Mouse (Mus musculus): ENCODE data around the gene Zbtb25. TPM values are rescaled to one million over a fixed set of nuclear protein-coding genes. Genes with fewer than 3 reads are reported as not detected.

The Zbtb25 gene
- polyA plus RNA-seq, 2 experiments from 2014 or later = 12.1 to 15.0 TPM

DNA sequence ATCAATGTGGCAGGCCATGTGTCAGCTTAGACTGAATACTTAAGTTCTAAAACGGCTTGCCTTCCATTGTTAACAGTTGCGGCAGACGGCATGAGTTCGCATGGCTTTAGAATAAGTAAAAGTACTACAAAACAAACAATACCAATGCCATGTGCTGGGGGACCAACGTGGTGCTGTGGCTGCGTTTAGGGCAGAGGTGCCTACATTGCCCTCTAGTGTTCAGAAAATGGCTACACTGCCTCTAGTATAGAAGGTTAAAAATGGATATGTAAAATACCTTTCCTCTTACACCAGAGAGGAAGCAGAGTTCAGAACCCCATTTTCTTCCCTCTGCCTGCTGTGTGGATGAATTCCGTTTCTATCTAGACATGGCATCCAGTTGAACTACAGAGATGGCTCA is 7.2 kb upstream of the Zbtb25 start:
- peak; percentile 72 for ATAC-seq

DNA sequence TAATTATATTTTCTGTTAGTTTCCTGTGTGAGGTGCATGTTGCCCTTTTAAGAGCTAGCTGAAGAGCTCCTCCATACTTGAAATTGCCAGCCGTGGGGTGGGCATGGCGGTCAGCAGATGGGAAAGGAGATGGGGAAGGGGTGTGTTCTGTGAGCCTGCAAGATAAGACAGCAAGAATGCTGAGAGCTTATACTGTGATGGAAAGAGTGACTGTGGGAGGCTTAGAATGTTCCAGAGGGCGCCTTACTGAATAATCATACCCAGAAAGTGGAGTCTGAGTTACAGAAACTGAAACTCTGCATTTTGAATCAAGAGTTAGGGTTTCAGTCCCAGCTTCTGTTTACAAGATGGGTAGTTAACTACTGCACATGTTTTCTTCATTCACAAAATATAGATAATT is 6.1 kb upstream of the Zbtb25 start:
- peak; percentile 30 for ATAC-seq

DNA sequence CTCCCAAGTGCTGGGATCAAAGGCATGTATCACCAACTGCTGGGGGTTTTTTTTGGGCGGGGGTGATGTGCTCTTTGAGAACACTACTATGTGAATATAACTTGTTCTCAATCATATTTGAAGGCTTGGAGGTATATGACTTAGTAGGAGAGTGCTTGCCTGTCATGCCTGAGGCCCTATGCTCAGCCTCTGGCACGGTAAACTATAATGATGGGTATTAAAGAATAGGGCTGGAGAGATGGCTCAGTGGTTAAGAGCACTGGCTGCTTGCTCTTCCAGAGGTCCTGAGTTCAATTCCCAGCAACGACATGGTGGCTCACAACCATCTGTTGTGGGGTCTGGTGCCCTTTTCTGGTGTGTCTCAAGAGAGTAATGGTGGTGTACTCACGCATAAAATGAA is 5.5 kb upstream of the Zbtb25 start:
- no peak for ATAC-seq

DNA sequence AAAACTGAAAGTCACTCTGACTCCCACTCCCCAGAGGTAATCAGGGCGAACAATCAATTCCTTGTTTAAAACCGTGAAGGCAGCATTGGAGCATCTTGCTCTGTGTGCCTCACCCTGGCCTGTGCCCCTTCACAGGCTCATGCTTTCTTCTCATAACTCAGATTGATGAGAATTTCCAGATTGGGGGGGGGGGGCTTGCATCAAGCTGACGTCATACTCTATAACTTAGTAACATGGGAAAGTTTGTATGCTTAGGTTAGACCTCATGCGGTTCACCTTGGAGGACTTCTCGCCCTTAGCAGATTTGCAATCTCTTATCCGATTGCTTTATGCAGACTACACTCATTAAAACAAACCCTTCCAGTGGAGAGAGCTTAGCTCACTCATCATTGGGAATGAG is 4.6 kb upstream of the Zbtb25 start:
- peak; percentile 1 for ATAC-seq

DNA sequence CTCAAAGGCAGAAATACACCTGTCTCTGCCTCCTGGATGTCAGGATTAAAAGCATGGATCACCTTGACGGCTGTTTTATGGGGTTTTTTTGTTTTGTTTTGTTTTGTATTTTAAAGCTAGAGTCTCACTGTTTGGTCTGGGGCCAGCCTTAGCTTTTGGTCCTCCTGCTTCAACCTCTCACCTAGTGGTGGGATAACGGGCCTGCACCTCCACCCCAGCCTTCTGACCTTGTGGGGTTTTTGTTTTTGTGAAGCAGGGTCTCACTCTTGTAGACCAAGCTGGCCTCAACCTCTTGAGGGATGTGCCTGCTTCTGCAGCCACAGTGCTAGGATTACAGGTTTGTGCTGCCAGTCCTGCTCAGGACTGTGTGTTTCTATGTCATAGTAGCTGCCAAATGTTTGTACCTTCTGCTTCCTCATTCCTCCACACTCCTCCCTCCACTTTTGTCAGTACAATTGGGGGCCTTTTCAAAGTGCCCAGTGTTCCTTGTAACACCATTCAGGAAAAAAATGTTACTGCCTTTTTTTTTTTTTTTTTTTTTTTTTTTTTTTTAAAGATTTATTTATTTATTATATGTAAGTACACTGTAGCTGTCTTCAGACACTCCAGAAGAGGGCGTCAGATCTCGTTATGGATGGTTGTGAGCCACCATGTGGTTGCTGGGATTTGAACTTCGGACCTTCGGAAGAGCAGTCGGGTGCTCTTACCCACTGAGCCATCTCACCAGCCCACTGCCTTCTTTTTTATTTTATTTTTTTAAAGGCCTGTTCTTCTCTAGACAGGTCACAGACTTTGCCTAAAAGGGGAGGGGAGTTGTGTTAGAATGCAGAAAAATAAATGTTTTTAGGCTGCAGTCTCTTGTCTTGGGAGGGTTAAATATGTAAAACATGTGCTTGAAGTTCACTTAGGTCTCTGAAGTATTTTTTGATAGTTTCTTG is 3.7 kb upstream of the Zbtb25 start:
- ATAC-seq = no peak

DNA sequence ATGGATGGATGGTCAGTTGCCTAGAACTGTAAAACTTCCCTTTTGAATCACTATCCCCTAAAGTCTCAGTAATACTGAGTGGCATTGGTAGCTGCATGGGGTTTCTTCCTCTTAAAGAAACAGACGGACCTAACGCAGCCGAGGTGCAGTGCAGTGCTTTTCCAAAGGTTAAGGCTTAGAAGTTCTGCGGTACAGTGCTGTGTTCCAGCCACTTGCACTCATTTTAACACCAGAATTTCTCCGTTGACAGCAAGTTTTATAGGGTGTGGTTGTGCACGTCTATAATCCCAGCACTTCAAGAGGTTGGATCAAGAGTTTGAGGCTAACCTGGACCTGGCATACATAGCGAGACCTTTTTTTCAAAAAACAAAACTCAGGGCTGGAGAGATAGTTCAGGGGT is 2.6 kb upstream of the Zbtb25 start:
- ATAC-seq = no peak

DNA sequence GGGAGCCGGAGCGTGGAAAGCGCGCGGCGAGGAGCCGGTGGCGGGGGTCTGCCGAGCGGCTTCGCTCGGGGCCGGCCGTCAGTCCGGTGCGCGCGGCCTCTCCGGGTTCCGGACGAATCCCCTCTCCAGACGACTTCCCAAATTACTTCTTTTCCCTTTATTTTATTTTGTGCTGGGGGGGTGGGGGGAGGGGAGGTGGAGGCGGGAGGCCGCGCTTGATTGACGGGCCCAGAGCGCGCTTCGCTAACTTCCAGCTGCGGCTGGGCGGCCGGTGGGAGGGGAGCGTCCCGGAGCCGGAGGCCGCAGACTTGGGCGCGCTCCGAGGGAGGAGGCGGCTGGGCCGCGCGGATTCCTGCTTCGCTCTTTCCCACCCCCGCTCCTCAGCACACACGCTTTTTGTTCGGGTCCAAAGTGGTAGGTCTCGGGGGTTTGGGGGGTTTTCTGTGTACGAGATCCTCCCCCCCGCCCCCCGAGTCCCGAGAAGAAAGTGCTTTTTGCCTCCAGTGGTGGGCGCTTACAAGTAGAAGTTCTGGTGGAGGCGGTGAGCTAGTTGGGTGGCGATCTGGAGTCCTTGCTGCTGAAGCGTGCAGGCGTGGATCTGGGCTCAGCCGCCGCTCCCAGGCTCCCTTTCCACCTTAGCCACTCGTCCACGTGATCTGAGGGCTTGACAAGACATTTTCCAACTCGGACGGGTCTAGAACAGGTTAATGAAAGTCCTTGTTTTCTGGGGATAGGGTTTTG is 1.6 kb upstream of the Zbtb25 start:
- ATAC-seq = peak; percentile 5

DNA sequence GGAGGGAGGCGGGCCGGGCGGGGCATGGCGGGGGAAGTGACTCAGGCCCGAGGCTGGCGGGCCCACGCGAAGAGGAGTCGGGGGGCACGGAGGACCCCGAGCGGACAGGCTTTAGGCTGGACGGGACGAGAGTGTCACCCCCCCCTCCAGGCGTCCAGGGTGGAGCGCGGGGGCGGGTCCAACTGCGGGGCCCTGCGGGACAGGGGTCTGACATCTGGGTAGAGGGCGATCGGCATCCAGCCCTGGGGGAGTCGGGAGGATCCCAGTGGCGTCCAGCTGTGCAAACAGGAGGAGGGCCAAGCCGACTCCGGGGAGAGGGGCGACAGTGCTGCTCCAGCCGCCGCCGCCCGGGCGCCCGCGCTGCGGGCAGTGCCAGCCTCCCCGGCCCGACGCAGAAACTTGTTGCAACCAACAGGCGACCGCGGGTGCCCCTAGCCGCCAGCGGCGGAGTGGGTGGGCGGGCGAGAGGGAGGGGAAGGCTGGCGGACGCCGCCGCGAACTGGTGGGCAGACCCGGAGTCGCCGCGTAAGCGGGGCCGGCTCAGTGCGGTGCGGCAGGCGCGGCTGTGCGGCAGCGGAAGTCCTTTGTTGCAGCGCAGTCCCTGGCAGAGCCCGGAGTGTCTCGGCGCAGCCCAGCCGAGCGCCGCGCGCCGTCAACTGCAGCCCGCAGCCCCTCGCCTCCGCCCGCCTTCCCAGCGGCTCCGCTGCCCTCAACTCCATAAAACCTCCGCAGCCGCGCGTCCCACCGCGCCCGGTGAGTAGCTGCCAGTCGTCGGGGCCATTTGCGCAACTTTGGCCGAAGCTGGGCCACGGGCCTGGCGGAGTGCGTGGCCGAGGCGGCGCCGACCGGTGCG is 802 bp upstream of the Zbtb25 start, which contains the start of gene Zbtb1:
Gene Zbtb1, plus strand, starts transcription at position 289 of the 853 bp plus-strand sequence.
- peak; percentile 18 for ATAC-seq

DNA sequence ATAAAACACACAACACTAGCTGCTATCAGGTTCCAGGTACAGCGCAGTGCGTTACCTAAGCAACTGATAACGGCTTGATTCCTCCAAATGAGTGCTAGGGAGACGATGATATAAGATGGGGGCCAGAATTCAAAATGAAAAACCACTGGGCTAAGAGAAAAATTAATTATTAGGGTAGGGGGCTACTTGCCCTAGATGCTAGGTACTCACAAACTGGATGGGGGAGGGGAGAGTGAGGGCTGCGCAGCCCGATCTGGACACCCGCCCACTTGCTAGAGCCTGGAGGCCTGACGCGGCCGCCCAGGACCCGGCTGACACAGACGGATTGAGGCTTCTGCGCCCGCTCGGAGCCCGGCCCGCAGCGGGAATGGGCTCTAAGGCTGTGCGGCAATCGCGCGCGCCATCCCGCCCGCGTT is 604 bp downstream of the Zbtb25 start:
- ATAC-seq = no peak

DNA sequence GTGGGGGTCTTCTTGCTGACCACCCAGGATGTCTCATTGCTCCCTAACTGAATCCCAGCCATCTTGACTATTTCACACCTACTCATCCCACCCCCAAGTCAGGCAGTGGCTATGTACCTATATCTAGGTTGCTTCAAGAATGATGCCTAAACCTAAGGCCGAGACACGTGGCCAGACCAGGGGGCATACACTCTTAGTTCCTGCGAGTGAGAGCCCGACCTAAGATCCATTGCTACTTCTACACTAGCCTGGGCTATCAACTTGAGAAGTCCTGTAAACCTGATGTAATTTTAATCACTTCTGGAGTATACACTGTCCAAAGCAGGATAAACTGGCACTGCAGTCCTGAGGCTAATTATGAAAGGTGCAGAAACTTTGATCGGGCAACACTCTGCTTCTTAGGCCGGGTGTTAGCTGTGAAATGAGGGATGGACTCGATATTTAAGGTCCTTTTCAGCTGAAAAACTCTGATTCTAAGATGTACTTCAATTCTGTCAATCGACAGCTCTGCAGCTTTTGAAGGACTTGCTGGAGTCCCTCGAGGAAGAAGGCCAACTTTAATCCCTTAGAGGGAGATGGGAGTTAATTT is 1.1 kb downstream of the Zbtb25 start:
- no peak for ATAC-seq

DNA sequence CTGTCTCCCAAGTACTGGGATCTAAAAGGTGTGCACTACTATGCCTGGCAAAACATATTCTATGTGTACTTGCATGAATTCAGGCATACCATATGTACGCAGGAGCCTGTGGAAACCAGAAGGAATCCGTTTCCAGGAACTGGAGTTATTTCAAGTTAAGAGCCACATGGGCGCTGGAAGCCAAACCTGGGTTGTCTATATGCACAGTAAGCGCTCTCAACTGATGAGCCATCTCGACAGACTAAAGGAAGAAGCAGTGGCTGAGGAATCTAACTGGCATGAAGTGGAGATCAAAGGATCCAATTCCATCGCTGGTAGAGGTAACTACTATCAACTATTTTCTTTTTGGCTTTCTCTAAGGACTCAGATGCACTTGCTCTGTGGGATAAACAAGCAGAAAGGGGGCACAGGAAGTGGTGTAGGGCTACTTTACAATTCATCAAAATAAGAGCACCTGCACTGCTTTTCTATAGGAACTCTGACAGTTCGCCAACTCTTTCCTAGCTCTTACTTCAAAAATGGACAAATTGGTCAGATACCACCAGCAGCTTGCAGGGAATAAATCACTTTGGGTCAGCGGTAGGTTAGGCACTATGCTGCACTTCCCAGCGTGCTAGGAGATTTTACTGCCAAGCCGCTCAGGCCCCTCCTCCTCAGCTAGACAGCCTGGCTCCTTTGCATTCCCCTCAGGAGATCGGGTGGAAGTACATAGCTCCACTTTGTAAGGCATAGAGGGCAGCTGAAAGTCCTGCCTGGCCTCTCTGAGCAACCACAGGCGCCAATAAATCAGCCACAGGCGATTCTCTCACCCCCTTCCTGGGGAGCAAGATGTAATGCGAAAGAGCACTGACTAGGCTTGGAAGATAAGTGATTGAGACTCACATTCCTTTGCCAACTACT is 2.1 kb downstream of the Zbtb25 start:
- ATAC-seq = peak; percentile 25

DNA sequence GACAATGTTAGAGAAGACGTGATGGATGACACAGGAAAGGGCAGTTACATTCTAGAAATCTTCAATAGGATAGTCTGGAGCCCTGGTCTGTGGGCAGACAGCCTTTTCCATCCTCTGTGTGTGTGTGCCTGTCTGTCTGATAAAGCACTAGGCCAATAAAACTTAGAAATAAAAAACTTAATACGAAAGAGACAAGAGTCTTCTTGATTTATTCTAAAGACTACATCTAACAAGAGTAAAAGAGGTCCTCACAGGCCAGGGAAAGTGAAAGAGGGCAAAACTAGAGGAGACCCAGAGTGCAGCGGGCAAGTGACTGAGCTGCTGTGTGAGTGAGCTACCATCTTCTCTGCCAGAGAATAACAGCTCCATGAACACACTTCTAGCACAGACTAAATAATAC is 3.1 kb downstream of the Zbtb25 start:
- no peak for ATAC-seq

DNA sequence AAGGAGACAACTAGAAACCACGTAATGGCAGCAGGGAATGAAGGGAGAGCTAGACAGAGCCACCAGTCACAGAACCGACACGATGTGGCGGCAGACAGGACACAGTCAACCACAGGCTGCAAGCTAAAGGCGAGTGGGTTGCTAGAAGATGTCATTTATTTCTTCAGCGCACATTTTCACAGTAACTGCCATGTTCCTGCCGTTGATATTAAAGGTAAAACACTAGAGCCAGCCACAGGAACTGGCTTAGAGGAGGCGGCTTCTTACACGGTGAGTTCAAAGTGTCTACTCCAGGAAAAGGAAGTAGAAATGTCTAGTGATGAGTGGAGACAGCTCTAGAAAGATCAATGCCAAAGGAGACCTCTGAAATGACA is 7.1 kb downstream of the Zbtb25 start:
- peak; percentile 67 for ATAC-seq

DNA sequence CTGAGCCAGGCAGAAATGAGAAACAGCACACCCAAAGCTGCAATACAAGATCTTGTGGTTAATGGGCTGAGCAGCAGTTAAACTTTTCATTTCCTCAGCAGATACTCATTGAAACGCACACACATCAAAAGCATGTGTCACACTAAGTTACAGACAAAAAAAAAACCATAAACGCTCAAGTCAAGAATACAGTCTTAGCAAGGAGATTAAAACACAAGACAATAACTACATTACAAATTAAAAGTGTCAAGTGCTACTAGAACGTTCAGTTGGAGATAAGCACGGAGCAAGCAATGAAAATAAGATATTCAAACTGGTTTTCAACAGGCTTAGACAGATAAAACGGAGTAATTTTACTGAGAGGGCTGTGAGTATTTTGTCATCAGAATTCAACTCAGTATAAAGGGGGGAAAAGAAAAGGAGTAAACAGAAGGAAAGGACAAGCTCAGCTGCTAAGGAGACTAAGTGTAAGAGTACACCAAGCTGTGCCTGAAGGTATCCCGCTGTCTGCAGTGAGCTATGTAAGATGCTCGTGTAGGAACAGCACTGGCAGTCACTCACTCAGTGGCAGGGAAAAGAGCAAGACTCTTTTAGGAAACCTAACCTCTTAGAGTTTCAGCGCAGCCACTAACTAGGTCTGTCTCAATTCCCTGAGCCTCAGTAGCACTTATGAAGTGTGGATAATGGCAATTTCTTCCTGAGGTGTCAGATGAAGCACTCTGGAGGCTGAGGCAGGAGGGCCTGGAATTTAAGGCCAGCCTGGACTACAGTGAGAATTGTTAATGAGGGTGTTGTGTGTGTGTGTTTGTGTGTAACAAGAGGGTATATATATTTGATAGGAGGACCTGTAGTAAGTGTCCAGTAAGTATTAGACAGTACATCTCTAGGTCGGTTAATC is 7.7 kb downstream of the Zbtb25 start:
- ATAC-seq = peak; percentile 58

DNA sequence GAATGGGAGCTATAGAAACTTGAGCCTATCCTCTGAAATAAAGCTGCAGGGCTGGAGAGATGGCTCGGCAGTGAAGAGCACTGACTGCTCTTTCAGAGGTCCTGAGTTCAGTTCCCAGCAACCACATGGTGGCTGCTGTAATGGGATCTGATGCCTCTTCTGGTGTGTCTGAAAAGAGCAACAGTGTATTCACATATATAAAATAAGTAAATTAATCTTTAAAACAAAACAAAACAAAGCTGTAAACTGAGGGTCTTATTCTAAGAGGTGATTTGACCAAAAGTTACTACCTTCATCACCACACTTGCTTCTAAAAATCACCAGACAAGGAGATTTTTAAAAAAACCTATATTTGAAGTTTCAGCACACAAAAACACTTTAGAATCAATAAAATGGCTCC is 8.5 kb downstream of the Zbtb25 start:
- ATAC-seq = no peak

DNA sequence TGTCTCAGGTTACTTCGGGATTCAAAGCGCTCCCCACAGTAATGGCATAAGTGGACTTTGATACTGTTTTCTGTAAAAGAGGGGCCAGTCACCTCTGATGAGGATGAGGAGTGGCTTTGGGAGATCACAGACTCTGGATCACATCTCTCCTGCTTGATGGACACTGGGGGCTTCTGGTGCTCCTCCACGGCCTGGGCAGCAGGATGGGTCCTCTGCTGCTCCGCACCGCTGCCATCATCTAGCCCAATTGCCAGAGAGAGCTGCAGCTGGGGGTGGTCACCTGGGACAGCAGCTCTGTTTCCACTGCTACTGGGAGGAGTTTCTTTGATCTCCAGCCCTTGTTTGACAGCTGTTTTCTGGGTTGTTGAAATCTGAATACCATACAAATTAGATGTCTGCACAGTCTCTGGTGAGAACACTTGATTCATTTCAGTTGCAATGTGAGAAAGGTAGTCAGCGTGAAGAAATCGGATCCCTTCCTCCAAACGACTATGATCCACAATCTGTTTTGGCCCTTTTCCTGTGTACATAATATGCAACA is 19.7 kb downstream of the Zbtb25 start:
- ATAC-seq = no peak

DNA sequence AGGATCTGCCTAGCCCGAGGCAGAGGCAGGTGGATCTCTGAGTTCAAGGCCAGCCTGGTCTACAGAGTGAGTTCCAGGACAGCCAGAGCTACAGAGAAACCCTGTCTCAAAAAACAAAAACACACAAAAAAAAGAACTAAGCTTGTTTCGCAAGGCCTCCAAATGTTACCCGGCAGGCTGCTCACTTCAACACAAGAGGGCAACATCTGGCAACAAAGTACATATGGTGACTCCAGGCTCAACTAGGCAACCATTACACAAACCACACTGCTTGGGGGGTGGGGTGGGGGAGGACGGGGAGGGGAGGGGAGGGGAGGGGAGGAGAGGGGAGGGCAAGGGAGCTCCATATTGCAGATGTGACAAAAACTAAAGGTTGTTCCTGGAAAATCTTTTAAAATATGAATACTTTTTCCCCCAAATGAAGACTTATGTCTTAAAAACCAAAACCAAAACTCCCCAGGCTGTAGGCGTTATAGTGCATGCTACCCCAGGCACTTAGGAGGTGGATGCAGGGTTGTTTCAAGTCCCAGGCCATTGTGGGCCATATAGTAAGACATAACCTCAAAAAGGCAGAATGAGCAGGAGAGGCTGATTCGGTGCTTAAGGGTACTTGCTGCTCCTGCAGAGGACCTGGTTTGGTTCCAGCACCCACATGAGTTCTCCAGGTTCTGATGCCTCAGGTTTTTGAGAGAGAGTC is 23.5 kb downstream of the Zbtb25 start:
- peak; percentile 85 for ATAC-seq

DNA sequence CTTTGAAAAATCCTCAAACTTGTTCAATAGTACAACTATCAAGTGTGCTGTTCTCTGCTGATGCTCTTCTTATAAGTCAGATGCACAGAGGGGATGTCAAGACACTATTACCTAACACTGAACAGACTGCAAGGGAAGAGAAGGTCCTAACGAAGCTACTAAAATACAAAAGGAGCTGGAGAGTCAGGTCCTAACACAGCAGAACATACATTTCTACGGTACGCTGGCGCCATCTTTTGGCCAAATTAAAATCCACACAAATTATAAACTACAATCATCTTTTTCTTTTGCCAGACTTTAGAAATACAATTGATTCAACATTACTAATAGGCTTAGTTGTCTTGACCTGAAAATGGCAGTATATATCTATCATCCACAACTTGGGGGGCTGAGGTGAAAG is 28.3 kb downstream of the Zbtb25 start:
- ATAC-seq = peak; percentile 21
